Mouse (Mus musculus) megakaryocyte, embryonic 14.5 days (primary cell): ENCODE data around the gene Erp27.

ENCODE experiments used
- FLI1 ChIP-seq: IDR thresholded peaks from 2 replicates; pipeline ENCODE4 v1.6.1; 2012; ENCODE audit warnings: low read length, inconsistent platforms, mixed read lengths
- GATA1 ChIP-seq: IDR thresholded peaks from 3 replicates; pipeline ENCODE4 v1.6.1; 2012; ENCODE audit warnings: mixed read lengths, low read length, inconsistent platforms, borderline replicate concordance

- TF ChIP-seq GATA1 (no peak), FLI1 (no peak)
Measured at GRCm38 (mm10) chr6:136920320-136921257, 1.4 kb downstream of the Erp27 start.
